Mouse (Mus musculus) adrenal gland, postnatal 10 days (tissue): ENCODE results near the gene Foxl2. TPM values are rescaled to one million over a fixed set of nuclear protein-coding genes. Genes with fewer than 3 reads are reported as not detected.

Experiments
- DNase-seq: peaks from one replicate; pipeline ENCODE4 v3.0.0; 2021; ENCODE audit warnings: mixed read lengths
- long read RNA-seq, 2 experiments: library from polyadenylated mRNA; stranded (forward); transcript quantifications; one replicate each; pipeline ENCODE4 v2.0.0; 2021
- total RNA-seq, 2 experiments: library from RNA; stranded (reverse); gene quantifications; 2 replicates each; pipeline ENCODE4 v1.2.3; 2021

The Foxl2 gene
- not detected for total RNA-seq
- long read RNA-seq, experiment 1, result 0 reads
- long read RNA-seq, experiment 2, result 0 reads

- DNase-seq, result peak; percentile 40
Observed at GRCm38 (mm10) chr9:98955103-98955715, at the start of gene Foxl2. Foxl2 (plus strand) TSS chr9:98955288.

DNA sequence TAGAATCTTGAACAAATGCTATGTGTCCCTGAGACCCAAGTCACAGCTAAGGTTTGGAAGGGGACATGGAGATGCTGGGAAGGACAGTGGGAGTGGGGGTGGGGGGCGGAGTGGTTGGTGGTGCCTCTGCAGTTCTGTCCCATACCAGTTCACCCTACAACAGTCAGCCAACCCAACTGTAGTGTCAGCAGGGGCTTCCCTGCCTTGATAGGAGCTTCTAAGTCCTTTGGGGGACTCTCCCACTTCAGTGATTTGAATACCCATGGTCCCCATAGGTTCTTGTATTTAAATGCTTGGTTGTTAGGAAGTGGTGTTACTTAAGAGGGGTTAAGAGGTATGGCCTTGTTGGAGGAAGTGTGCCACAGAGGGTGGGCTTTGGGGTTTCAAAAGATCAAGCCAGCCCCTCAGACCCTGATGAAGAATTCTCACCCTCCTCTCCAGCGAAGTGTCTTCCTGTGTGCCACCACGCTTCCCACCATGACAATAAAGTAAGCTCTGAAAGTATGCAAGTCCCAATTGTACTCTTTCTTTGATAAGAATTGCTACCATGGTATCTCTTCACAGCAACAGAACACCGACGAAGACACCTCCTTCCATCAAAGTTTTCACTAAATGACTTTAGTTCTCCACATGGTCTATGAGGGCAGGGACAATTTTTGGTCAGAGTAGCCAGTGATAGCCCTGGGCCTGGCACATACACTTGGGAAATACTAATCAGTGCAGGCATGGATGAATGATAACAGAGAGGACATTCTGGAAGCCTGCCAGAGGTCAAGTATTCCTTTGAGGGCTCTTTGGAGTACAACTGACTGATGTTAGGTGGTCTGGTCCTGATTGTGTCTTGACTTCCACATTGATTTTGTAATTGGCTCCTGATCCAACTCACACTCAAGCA lies 34.2 kb upstream of the Foxl2 start:
- no peak for DNase-seq

GRCm38 (mm10) chr9:98923119-98923518 lies 32.0 kb upstream of the Foxl2 start:
- DNase-seq, result no peak

DNA sequence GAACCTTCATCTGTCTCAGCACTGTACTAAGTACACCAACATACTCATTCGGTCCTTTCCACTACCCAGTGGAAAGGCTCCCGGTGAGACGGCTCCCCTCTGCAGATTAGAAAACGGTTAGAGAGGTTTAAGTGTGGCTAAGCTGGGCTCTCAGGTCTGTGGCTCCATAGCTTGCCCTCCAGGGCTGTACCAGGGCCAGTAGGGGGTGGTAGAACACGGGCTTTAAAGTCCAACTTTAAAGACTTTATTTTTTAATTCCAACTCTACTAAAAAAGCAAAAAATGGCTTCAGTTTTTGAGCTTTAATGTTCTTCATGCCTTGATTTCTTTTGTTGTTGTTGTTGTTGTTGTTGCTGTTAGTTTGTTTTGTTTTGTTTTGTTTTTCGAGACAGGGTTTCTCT lies 30.9 kb upstream of the Foxl2 start:
- DNase-seq, result no peak

GRCm38 (mm10) chr9:98929496-98929895 lies 25.6 kb upstream of the Foxl2 start:
- DNase-seq, result no peak

- DNase-seq, result no peak
Observed at GRCm38 (mm10) chr9:98932931-98933330, 22.2 kb upstream of the Foxl2 start.

DNA sequence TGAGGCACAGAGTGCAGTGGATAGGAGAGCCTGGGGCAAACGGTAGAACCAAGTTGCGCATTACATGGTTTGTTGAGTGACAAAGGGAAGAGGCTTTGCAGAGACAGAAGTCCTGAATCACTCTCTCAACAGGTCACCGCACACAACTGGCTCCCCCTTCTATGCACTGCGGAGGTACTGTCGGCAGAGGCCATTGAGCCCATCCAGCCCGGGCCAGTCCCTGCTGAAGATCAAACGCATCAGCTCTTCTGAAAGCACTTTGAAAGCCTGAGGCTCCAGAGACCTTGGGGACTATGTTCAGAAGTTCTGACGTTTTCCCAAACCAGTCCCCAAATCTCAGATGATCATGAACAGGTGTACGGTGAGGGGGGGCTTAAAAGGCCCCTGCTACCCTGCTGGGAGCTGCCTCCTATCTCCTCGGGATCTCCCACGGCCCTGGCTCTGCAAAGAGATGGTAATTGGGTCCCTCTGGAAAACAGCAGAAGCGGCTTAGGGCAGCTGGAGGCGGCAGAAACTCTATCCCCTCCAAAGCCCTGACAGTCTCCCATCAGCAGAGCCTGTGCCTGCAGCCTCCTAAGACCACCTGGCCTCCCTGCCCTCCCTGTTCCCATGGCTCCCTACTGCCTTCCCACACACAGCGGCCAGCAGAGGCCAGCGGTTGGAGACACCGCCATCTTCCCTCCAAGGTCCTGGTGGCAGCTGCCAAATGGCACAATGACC lies 19.7 kb upstream of the Foxl2 start:
- DNase-seq, result no peak

DNA sequence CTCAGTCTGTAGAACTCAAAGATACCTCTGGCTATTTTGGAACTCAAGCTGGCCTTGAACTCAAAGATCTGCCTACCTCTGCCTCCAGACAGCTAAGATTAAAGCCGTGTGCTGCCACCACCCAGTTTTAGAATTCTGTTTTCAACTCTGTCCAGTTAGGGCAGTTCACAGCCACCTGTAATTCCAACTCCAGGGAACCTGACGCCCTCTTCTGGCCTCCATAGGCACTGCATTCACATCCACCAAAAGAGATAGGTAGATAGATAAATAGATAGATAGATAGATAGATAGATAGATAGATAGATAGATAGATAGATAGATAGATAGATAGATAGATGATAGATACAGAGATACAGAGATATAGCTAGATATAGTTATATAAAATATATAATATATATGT lies 15.8 kb upstream of the Foxl2 start:
- peak; percentile 43 for DNase-seq

GRCm38 (mm10) chr9:98952171-98953050 lies 2.7 kb upstream of the Foxl2 start:
- DNase-seq, result peak; percentile 19

GRCm38 (mm10) chr9:98953291-98953690 lies 1.8 kb upstream of the Foxl2 start:
- DNase-seq, result no peak

DNA sequence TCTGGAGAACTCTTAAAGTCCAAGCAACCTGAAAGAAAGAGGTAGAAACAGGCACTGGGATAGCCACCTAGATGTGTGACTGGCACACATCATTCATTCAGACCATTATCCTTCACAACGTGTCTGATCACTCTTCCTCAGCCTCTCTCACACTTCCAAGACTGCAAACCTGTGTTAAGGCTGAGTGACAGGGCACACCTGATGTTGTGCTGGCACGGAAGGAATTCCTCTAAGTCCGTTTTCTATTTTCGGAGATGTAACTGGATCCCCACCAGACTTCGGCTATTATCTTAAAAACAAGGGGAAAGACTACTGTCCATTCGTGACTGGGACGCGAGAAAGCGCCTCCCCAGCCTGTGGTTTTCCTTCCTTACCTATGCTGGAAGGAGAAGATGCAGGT lies 1.3 kb upstream of the Foxl2 start:
- no peak for DNase-seq

- no peak for DNase-seq
Observed at GRCm38 (mm10) chr9:98954391-98955102, 541 bp upstream of the Foxl2 start.

- DNase-seq, result peak; percentile 33
Observed at GRCm38 (mm10) chr9:98955716-98956224, 682 bp downstream of the Foxl2 start.

DNA sequence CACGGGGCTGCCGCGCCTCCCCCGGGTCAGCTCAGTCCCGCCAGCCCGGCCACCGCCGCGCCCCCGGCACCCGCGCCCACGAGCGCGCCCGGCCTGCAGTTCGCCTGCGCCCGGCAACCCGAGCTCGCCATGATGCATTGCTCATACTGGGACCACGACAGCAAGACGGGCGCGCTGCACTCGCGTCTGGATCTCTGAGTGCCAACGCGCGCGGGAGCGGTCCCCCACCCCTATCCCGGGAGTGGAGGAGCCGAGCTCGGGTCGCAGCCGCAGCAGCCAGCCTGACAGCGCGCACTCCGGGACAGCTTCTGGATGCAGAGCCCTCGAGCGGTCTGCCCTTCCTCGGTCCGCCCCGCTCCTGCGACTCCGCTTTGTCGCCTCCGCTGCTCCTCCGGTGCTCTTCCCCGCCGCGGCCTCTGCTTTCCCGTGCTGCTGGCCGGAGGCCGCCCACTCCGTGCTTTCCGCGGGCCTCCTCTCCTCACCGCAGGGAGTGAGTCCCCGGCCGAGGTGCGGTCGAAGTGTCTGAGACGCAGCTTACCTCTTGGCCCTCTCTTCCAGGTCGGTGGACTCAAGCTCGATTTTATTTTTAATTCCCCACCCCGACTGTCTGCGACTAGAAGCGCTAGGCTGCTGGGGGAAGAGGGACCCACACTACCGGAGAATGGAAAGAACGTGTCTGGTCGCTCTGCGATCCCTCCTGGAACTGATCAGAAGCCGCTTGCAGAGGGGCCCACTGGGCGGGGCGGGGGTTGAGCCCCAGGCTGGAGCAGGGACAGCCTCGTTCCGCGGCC lies 1.7 kb downstream of the Foxl2 start:
- DNase-seq, result peak; percentile 43

DNA sequence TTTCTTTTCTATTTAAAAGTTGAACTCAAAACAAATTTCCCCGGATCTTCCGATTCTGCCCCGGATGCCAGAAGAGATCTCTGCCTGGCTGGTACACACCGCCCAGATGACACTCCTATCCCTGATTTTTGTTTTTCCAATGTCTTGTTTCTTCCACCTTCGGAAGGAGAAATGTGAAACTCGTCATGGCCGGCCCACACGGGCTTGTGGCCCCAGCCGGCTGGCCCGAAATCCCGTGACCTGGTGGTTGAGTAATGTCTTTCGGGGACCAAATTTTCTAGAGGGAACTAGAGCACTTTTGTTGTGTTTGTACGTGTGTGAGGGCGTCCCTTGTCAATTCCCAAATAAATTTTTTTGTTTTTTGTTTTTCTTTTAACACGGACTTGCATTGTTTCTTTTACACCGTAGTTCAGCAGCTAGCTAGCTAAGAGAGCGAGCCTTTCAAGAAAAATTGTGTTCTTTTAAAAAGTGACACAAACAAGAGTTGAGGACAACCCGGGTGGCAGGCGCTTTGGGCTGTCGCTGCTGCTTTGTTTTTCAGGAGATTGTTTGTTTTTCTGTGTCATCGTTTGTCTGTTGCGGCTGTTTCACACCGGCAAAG lies 2.8 kb downstream of the Foxl2 start:
- no peak for DNase-seq

DNA sequence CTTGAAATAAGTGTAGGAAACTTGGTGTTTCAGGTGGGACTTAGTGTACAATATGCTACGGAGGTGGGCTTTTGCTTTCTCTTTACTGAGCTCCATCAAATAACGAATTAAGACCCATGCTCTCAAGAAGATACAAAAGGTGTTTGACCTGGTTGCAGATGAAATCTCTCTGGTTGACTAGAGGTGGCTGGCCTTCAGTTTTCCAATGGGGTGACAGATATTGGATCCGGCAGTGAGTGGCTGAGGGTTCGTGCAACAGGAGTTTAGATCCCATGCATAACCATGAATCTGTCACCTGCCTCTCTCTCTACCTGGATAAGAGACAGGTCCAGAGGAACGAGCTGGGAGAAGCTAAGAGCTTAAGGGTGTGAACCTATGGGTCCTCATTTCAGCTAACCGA lies 3.5 kb downstream of the Foxl2 start:
- DNase-seq, result no peak

DNA sequence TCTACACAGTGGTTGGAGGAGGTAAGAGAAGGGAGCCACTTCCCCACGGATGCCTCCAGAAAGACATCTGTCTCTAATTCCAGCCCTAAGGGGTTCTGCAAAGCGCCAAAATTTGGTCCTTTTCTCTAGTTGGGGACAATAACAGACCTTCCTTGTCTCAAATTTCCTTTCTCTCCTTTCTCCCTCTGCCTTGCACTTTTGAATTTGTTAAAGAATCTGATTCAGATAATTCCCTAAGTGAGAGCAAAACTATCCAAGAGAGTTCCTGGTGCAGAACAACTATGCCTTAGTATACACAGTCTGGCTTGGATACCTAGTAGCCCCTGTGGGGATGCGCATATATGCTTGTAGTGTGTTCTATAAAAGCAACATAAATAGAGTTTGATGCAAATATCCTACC lies 4.8 kb downstream of the Foxl2 start:
- DNase-seq, result no peak

DNA sequence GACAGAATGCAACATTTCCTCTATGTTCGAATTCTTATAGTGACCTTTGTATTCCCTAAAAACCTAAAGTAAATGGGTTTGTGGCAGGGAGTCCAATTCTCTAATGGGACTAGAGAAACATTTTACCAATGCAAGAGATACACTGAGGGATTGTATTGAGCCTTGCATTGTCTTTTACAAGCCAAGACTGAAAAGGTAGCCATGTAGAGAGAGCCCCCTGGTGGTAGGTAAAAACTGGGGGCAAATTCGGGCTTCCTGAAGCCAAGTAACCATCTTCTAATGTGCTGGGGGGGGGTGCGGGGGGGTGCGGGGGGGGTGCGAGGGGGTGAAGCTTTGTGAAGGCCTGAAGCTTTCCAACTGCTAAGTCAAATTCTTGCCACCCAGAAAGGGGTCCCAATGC lies 5.3 kb downstream of the Foxl2 start:
- no peak for DNase-seq

- DNase-seq, result no peak
Observed at GRCm38 (mm10) chr9:98961591-98962477, 6.7 kb downstream of the Foxl2 start.
